ENCODE assay signal across 12 mouse cellular contexts in the genomic region with DNA sequence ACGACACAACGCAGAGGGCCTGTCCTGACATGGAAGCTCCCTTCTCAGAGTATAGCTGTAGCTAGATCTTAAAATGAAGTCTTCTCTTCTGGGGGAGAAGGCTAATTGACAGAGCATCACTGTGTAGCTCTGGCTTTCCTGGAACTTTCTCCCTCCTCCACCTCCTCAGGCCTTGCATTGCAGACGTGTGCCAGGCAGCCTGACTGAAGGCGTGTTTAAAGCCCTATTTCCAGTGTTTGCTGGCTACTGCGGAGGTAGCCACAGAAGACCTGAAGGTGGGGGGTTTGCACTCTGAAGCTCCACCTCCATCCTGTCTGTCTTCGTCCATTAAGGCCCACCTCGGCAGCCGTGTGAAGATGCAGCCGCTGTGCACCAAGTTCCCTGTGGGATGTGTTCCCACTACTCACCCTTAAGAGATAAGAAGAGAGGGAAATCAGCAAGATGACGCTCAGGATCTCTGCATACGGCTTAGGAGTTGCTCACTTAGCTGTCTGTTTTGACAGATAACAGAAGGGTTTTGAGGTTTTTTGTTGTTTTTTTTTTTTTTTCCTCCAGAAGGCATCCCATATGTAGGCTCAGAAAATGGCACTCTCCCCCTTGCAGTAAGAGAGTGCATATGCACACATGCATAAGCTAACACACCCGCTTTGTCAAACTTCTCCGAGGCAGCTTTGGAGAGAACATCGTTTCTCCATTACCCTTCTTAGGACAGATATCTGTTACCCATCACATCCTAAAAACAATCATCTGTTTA.
DNase-seq lines count a peak whose midpoint lies in the region; ATAC-seq lines count a peak whose summit lies in the region.
"Had no signal": no experiment of that assay in that cellular context is flagged by ENCODE, and none has a peak within 500 bp of the region (broad histone marks: within the 10 kb centered on the region; RNA-seq: fewer than 3 reads in every experiment).

No protein-coding gene starts in this region.

- H3K4me2 ChIP-seq in forebrain, embryonic 13.5 days, result no peak overlapping the region
- no peak overlapping the region for H3K4me2 ChIP-seq in forebrain, embryonic 12.5 days
- no peak overlapping the region for H3K4me2 ChIP-seq in midbrain, embryonic 11.5 days
- H3K4me2 ChIP-seq in hindbrain, embryonic 16.5 days (ENCODE audit: low read length), result no peak overlapping the region; the same call in 1 of the 2 replicates
- H3K4me2 ChIP-seq: heart, embryonic 13.5 days; liver, embryonic 15.5 days had no signal

- WGBS in forebrain, embryonic 13.5 days, result 84% methylated on average over 14 of the region's 14 CpGs
- 86% methylated on average over 14 of the region's 14 CpGs for WGBS in forebrain, embryonic 12.5 days
- 86% methylated on average over 14 of the region's 14 CpGs for WGBS in midbrain, embryonic 11.5 days
- 90% methylated on average over 14 of the region's 14 CpGs for WGBS in midbrain, embryonic 10.5 days
- 81% methylated on average over 14 of the region's 14 CpGs for WGBS in hindbrain, embryonic 16.5 days

- no peaks in the 10 kb centered on the region for H3K36me3 ChIP-seq in forebrain, embryonic 13.5 days (ENCODE audit: poor library complexity, severe bottlenecking)
- no peaks in the 10 kb centered on the region for H3K36me3 ChIP-seq in forebrain, embryonic 12.5 days (replicated peaks)
- H3K36me3 ChIP-seq in midbrain, embryonic 11.5 days (ENCODE audit: control insufficient read depth, insufficient read depth, low read length), result no peaks in the 10 kb centered on the region
- no peaks in the 10 kb centered on the region for H3K36me3 ChIP-seq in midbrain, embryonic 10.5 days
- no peaks in the 10 kb centered on the region for H3K36me3 ChIP-seq in hindbrain, embryonic 16.5 days (ENCODE audit: control insufficient read depth, insufficient read depth, low read length)
- H3K36me3 ChIP-seq: heart, embryonic 13.5 days; liver, embryonic 15.5 days had no signal

- no peaks in the 10 kb centered on the region for H3K27me3 ChIP-seq in forebrain, embryonic 13.5 days
- no peaks in the 10 kb centered on the region for H3K27me3 ChIP-seq in forebrain, embryonic 12.5 days
- no peaks in the 10 kb centered on the region for H3K27me3 ChIP-seq in midbrain, embryonic 11.5 days (ENCODE audit: control insufficient read depth, insufficient read depth, low read length)
- H3K27me3 ChIP-seq in midbrain, embryonic 10.5 days (ENCODE audit: low read depth, poor library complexity, severe bottlenecking), result no peaks in the 10 kb centered on the region
- no peaks in the 10 kb centered on the region for H3K27me3 ChIP-seq in hindbrain, embryonic 16.5 days (replicated peaks; ENCODE audit: control insufficient read depth, insufficient read depth, low read length)
- H3K27me3 ChIP-seq: liver, embryonic 15.5 days had no signal

- H3K4me3 ChIP-seq in forebrain, embryonic 13.5 days, result no peak overlapping the region
- no peak overlapping the region for H3K4me3 ChIP-seq in forebrain, embryonic 12.5 days (replicated peaks)
- no peak overlapping the region for H3K4me3 ChIP-seq in midbrain, embryonic 11.5 days (ENCODE audit: low read depth, low read length)
- no peak overlapping the region for H3K4me3 ChIP-seq in midbrain, embryonic 10.5 days
- H3K4me3 ChIP-seq in hindbrain, embryonic 16.5 days (ENCODE audit: low read length), result no peak overlapping the region
- H3K4me3 ChIP-seq: heart, embryonic 13.5 days; liver, embryonic 15.5 days; myocyte had no signal

- DNase-seq in midbrain, embryonic 11.5 days (ENCODE audit: low spot score, missing footprints), result peak; percentile 67
- no peak for DNase-seq in midbrain, embryonic 10.5 days (ENCODE audit: low spot score)
- peak; percentile 24 for DNase-seq in telencephalon, adult 2 months (ENCODE audit: low read depth, low spot score)
- DNase-seq in layer of hippocampus, postnatal 10 days (ENCODE audit: low spot score in 2 of 2), result no peak
- no peak for DNase-seq in urinary bladder, adult 18-20 months (ENCODE audit: low spot score in 2 of 2)
- DNase-seq: gastrocnemius, postnatal 25 days had no signal

- H3K9me3 ChIP-seq in forebrain, embryonic 13.5 days (replicated peaks), result no peaks in the 10 kb centered on the region
- H3K9me3 ChIP-seq in forebrain, embryonic 12.5 days, result no peaks in the 10 kb centered on the region
- H3K9me3 ChIP-seq in midbrain, embryonic 11.5 days (ENCODE audit: control insufficient read depth, low read length), result no peaks in the 10 kb centered on the region
- H3K9me3 ChIP-seq in midbrain, embryonic 10.5 days (replicated peaks), result no peaks in the 10 kb centered on the region
- H3K9me3 ChIP-seq in hindbrain, embryonic 16.5 days (ENCODE audit: control insufficient read depth, low read length), result no peaks in the 10 kb centered on the region
- H3K9me3 ChIP-seq: heart, embryonic 13.5 days; liver, embryonic 15.5 days had no signal

- H3K27ac ChIP-seq in forebrain, embryonic 13.5 days, result no peak overlapping the region
- H3K27ac ChIP-seq in forebrain, embryonic 12.5 days, result no peak overlapping the region
- no peak overlapping the region for H3K27ac ChIP-seq in midbrain, embryonic 11.5 days (ENCODE audit: low read depth, low read length)
- no peak overlapping the region for H3K27ac ChIP-seq in midbrain, embryonic 10.5 days (replicated peaks)
- no peak overlapping the region for H3K27ac ChIP-seq in hindbrain, embryonic 16.5 days (ENCODE audit: low read depth, low read length)
- H3K27ac ChIP-seq: heart, embryonic 13.5 days; liver, embryonic 15.5 days had no signal

- ATAC-seq in forebrain, embryonic 13.5 days, result peak; percentile 70; the same call in 1 of the 2 replicates
- no peak for ATAC-seq in forebrain, embryonic 12.5 days (ENCODE audit: low FRiP score)
- ATAC-seq in midbrain, embryonic 11.5 days (ENCODE audit: low FRiP score), result no peak
- ATAC-seq in hindbrain, embryonic 16.5 days, result peak; percentile 10; the same call in 1 of the 2 replicates

- H3K9ac ChIP-seq in forebrain, embryonic 13.5 days, result no peak overlapping the region
- no peak overlapping the region for H3K9ac ChIP-seq in forebrain, embryonic 12.5 days
- H3K9ac ChIP-seq in midbrain, embryonic 11.5 days (ENCODE audit: low read length), result no peak overlapping the region
- H3K9ac ChIP-seq in hindbrain, embryonic 16.5 days (ENCODE audit: low read depth, low read length), result no peak overlapping the region
- H3K9ac ChIP-seq: heart, embryonic 13.5 days; liver, embryonic 15.5 days had no signal

- no peaks in the 10 kb centered on the region for H3K4me1 ChIP-seq in forebrain, embryonic 13.5 days
- no peaks in the 10 kb centered on the region for H3K4me1 ChIP-seq in forebrain, embryonic 12.5 days
- no peaks in the 10 kb centered on the region for H3K4me1 ChIP-seq in midbrain, embryonic 11.5 days (ENCODE audit: control insufficient read depth, insufficient read depth, low read length)
- H3K4me1 ChIP-seq in midbrain, embryonic 10.5 days, result no peaks in the 10 kb centered on the region
- H3K4me1 ChIP-seq in hindbrain, embryonic 16.5 days (ENCODE audit: control insufficient read depth, insufficient read depth, low read depth, low read length), result no peaks in the 10 kb centered on the region
- H3K4me1 ChIP-seq: heart, embryonic 13.5 days; liver, embryonic 15.5 days had no signal

Comparison
In these comparisons a context has a peak if more than half of its experiments do, and no peak if none do; other contexts are left out.
1. ATAC-seq: peak in forebrain, embryonic 13.5 days (single experiment) and hindbrain, embryonic 16.5 days (single experiment); none in forebrain, embryonic 12.5 days (single experiment) and midbrain, embryonic 11.5 days (single experiment).
2. DNase-seq: peak in midbrain, embryonic 11.5 days (single experiment) and telencephalon, adult 2 months (single experiment); none in midbrain, embryonic 10.5 days (single experiment), layer of hippocampus, postnatal 10 days (0 of 2) and urinary bladder, adult 18-20 months (0 of 2).